Mouse (Mus musculus) CH12.LX (cell line): ENCODE data around the gene Npr3.

Experiments used
- BHLHE40 ChIP-seq: IDR thresholded peaks from 2 replicates; pipeline ENCODE4 v1.6.1; 2011; ENCODE audit warnings: mild to moderate bottlenecking, low read depth, low read length, improper control_type of control experiment
- CTCF ChIP-seq, 2 experiments: IDR thresholded peaks in 1 of 2; conservative IDR thresholded peaks in 1 of 2; 2 replicates each; pipeline ENCODE4 v1.5.1; 2011 to 2012; ENCODE audit warnings: low read depth in 2 of 2, low read length in 2 of 2, improper control_type of control experiment in 1 of 2, inconsistent platforms in 1 of 2, mild to moderate bottlenecking in 1 of 2, moderate library complexity in 1 of 2
- ELF1 ChIP-seq: IDR thresholded peaks from 2 replicates; pipeline ENCODE4 v1.6.1; 2014; ENCODE audit warnings: low read depth, mild to moderate bottlenecking, inconsistent platforms, low read length, improper control_type of control experiment
- EP300 ChIP-seq: IDR thresholded peaks from 2 replicates; pipeline ENCODE4 v1.6.1; 2011; ENCODE audit warnings: low read length, improper control_type of control experiment
- MAX ChIP-seq: IDR thresholded peaks from 2 replicates; pipeline ENCODE4 v1.6.1; 2011; ENCODE audit warnings: low read length, improper control_type of control experiment
- NRF1 ChIP-seq: IDR thresholded peaks from 2 replicates; pipeline ENCODE4 v1.6.1; 2014; ENCODE audit warnings: low read depth, mild to moderate bottlenecking, inconsistent platforms, low read length, improper control_type of control experiment, moderate library complexity
- PAX5 ChIP-seq: IDR thresholded peaks from 2 replicates; pipeline ENCODE4 v1.6.1; 2012; ENCODE audit warnings: low read length, inconsistent platforms, mixed read lengths
- POLR2A ChIP-seq: IDR thresholded peaks from 2 replicates; pipeline ENCODE4 v1.6.1; 2011; ENCODE audit warnings: low read depth, mild to moderate bottlenecking, improper control_type of control experiment, low read length
- POLR2AphosphoS2 ChIP-seq: IDR thresholded peaks from 2 replicates; pipeline ENCODE4 v1.6.1; 2011; ENCODE audit warnings: low read depth, low read length, improper control_type of control experiment
- USF2 ChIP-seq: conservative IDR thresholded peaks from 2 replicates; pipeline ENCODE4 v1.6.1; 2011; ENCODE audit warnings: low read depth, low read length, improper control_type of control experiment
- ZC3H11A ChIP-seq: IDR thresholded peaks from 2 replicates; pipeline ENCODE4 v1.6.1; 2012; ENCODE audit warnings: low read depth, mild to moderate bottlenecking, inconsistent platforms, low read length, improper control_type of control experiment
- ZNF384 ChIP-seq: IDR thresholded peaks from 2 replicates; pipeline ENCODE4 v1.6.1; 2012; ENCODE audit warnings: low read depth, low read length, improper control_type of control experiment, inconsistent platforms

DNA sequence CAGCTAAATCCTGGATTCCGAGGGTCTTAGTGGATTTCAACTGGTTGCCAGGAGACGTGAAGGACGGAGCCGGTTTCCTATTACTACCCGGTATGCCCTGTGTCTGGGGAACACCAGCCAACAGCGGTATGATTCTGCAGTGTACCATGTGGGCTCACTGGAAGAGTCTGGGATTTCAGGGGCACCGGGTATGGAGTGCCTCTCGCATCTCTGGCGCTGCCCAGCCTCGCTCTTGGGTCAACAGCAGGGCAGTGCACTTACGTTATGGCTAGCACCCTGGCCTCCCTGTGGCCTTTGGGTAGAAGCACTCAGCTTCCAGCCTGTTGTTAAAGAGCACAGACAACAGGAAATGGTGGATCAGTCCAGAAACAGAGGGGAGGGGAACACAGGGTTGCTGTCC, 1.1 kb upstream of the Npr3 start:
- no peak for TF ChIP-seq ZNF384
- no peak for TF ChIP-seq MAX
- TF ChIP-seq POLR2A, result no peak
- no peak for TF ChIP-seq EP300
- TF ChIP-seq ZC3H11A, result no peak
- no peak for TF ChIP-seq BHLHE40
- no peak for TF ChIP-seq PAX5
- TF ChIP-seq USF2, result no peak
- no peak for TF ChIP-seq NRF1
- TF ChIP-seq CTCF (conservative IDR thresholded peaks at IDR 0.05 in 1 of 2, IDR thresholded peaks at IDR 0.05 in 1 of 2; ENCODE audit: low read depth in 2 of 2, low read length in 2 of 2), result no peak
- TF ChIP-seq POLR2AphosphoS2, result no peak
- no peak for TF ChIP-seq ELF1
